Mouse (Mus musculus): ENCODE data around the gene Sh3rf3. TPM values are rescaled to one million over a fixed set of nuclear protein-coding genes. Genes with fewer than 3 reads are reported as not detected.

The Sh3rf3 gene
- polyA plus RNA-seq, 1 experiment from 2014 or later: 0.24 TPM

DNA sequence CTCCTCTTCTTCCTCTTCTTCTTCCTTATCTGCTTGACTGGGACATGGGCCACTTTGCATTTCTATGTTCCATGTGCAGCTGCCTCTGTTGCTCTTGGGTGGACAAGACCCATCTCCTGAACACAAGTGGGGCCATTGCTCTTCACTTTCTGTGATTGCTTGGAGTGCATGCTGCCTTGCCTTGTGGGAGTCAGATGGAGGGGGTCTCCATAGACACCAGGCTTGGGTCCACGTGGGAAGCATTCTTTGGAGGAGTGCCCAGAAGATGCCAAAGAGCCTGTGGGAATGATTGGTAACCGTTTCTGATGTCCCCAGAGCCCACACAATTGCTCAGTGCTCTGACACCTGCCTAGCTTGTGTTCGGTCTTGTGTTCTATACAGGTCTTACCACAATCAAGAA is 124.4 kb downstream of the Sh3rf3 start:
- peaks cover 2% of the 10 kb centered on the region for H3K4me1 ChIP-seq
- no peaks in the 10 kb centered on the region for H3K36me3 ChIP-seq
- no peak for DNase-seq (ENCODE audit: low spot score)
- no peak overlapping the region for H3K27ac ChIP-seq
- H3K27me3 ChIP-seq (ENCODE audit: low read depth, poor library complexity, severe bottlenecking): no peaks in the 10 kb centered on the region
- 74% methylated on average over 3 of the region's 3 CpGs for WGBS
- no peak overlapping the region for H3K4me3 ChIP-seq
- no peaks in the 10 kb centered on the region for H3K9me3 ChIP-seq (replicated peaks)

DNA sequence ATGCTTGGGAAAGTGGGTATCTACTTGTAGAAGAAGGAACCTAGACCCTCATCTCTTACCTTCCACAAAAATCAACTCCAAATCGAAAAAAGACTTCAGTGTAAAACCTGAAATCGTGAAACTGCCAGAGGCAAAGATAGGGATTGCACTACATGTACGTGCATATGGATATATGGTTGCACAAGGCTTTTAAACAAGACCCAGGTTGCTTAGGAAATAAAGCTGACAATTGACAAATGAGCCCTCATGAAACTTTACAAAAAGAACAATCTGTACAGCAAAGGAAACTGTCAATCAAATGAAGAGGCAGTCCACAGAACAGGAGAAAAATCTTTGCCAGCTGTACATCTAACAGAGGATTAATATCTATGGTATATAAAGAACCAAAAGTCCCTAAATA is 129.7 kb downstream of the Sh3rf3 start:
- H3K4me3 ChIP-seq: no peak overlapping the region
- DNase-seq (ENCODE audit: low spot score): no peak
- H3K9me3 ChIP-seq (replicated peaks): no peaks in the 10 kb centered on the region
- 0 out of 2 replicates have a peak, but pooled peaks cover 5% of the 10 kb centered on the region for H3K4me1 ChIP-seq
- no peak overlapping the region for H3K27ac ChIP-seq
- H3K36me3 ChIP-seq: no peaks in the 10 kb centered on the region
- WGBS: 88% methylated on average over 3 of the region's 3 CpGs
- H3K27me3 ChIP-seq (ENCODE audit: low read depth, poor library complexity, severe bottlenecking): no peaks in the 10 kb centered on the region

DNA sequence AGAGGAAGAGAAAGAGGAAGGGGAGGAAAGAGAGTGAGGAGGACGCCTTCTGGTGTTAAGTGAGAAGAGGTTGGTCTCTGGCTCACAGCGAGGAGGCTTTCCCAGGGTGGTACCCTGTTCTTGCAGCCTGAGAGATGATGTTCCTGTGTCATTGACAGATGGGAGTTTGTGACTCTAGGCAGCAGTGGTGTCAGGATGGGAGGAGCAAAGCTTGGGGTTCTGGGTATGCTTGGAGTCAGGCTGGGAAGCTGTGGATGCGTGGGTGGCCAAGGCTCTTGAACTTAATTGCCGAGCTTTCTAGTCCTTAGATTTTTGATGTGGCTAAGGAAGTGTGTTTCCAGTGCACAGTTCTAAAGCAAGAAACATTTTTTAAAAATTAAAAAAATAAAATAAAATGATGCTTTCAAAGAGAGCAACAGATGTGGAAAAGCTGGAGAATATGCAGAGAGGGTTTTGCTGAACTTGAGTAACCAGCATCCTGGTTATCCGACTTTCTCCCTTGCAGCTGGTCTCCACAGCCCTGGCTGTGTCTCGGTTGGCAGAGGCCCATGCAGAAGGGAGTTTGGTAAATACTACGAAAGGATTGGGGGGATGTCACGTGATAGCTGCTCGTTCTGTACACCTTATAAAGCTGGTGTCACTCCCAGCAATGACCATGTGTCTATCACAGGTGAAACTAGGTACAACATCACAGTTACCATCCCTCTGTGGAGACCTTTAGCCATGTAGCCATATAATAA is 130.7 kb downstream of the Sh3rf3 start:
- H3K36me3 ChIP-seq: no peaks in the 10 kb centered on the region
- 0 out of 2 replicates have a peak, but pooled peaks cover 5% of the 10 kb centered on the region for H3K4me1 ChIP-seq
- WGBS: 76% methylated on average over 9 of the region's 9 CpGs
- peak; percentile 14 for DNase-seq (ENCODE audit: low spot score)
- H3K9me3 ChIP-seq (replicated peaks): no peaks in the 10 kb centered on the region
- no peak overlapping the region for H3K4me3 ChIP-seq
- no peak overlapping the region for H3K27ac ChIP-seq
- no peaks in the 10 kb centered on the region for H3K27me3 ChIP-seq (ENCODE audit: low read depth, poor library complexity, severe bottlenecking)

DNA sequence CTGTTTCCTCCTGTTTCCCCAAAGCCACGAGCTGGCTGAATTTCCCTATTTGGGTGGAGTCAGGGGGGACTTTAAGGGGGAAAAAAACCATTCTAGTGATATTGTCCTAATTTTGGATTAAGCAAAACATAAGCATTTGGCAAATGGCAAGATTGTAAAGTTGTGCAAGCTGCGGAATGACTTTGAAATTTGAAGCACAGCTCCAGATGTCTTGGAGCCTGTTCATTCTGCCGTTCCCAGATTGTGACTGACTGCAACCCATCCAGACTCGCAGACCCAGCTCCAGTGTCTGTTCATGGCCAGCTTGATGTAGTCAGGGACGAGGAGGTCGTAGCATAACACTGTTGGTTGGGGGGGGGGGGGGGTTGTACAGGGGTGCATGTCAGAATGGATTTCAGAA is 131.8 kb downstream of the Sh3rf3 start:
- no peaks in the 10 kb centered on the region for H3K27me3 ChIP-seq (ENCODE audit: low read depth, poor library complexity, severe bottlenecking)
- peak; percentile 15 for DNase-seq (ENCODE audit: low spot score)
- no peaks in the 10 kb centered on the region for H3K36me3 ChIP-seq

GRCm38 (mm10) chr10:58949770-58950638 is 136.8 kb downstream of the Sh3rf3 start:
- Histone ChIP-seq H3K4me3 (no peak overlapping the region), H3K4me1 (peaks cover 14% of the 10 kb centered on the region), H3K27me3 (ENCODE audit: low read depth, poor library complexity, severe bottlenecking) (no peaks in the 10 kb centered on the region), H3K27ac (no peak overlapping the region), H3K9me3 (replicated peaks) (no peaks in the 10 kb centered on the region), H3K36me3 (no peaks in the 10 kb centered on the region)
- DNase-seq (ENCODE audit: low spot score): peak; percentile 29
- 40% methylated on average over 11 of the region's 11 CpGs for WGBS

More for the DNA sequence above, 131.8 kb downstream of the Sh3rf3 start:
- Histone ChIP-seq H3K9me3 (replicated peaks) (no peaks in the 10 kb centered on the region), H3K27ac (no peak overlapping the region), H3K4me3 (no peak overlapping the region), H3K4me1 (peaks cover 11% of the 10 kb centered on the region)
- 71% methylated on average over 6 of the region's 6 CpGs for WGBS

DNA sequence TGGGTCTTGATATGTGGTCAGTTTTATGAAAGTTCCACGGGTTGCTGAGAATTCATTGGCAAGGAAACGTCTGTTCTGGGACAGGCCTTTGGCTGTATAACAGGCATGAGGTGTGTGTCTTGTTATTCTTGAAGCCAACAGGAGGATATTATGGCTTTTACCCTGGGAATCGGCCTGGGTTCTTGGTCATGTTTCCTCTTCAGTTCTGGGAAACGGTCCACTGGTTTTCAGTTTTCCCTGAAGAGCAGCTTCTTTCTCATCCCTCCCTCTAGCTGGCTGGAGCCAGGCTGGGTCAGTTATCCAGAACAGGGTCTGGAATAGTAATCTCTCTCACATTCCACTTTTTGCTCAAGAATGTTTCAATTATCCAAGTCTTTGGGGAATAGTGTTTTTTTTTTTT is 147.0 kb downstream of the Sh3rf3 start:
- Histone ChIP-seq H3K4me1 (no peaks in the 10 kb centered on the region), H3K4me3 (no peak overlapping the region), H3K27ac (no peak overlapping the region), H3K36me3 (no peaks in the 10 kb centered on the region), H3K9me3 (replicated peaks) (no peaks in the 10 kb centered on the region), H3K27me3 (ENCODE audit: low read depth, poor library complexity, severe bottlenecking) (no peaks in the 10 kb centered on the region)
- 85% methylated on average over 4 of the region's 4 CpGs for WGBS
- no peak for DNase-seq (ENCODE audit: low spot score)

- no peaks in the 10 kb centered on the region for H3K9me3 ChIP-seq (replicated peaks)
- H3K27me3 ChIP-seq (ENCODE audit: low read depth, poor library complexity, severe bottlenecking): no peaks in the 10 kb centered on the region
- H3K4me3 ChIP-seq: no peak overlapping the region
- no peak for DNase-seq (ENCODE audit: low spot score)
- H3K36me3 ChIP-seq: no peaks in the 10 kb centered on the region
- H3K4me1 ChIP-seq: no peaks in the 10 kb centered on the region
- 86% methylated on average over 4 of the region's 4 CpGs for WGBS
- no peak overlapping the region for H3K27ac ChIP-seq
Observed at GRCm38 (mm10) chr10:58968236-58968635, 155.1 kb downstream of the Sh3rf3 start.

- H3K4me3 ChIP-seq: no peak overlapping the region
- no peaks in the 10 kb centered on the region for H3K9me3 ChIP-seq (replicated peaks)
- DNase-seq (ENCODE audit: low spot score): no peak
- H3K27me3 ChIP-seq (ENCODE audit: low read depth, poor library complexity, severe bottlenecking): no peaks in the 10 kb centered on the region
- H3K36me3 ChIP-seq: no peaks in the 10 kb centered on the region
- H3K4me1 ChIP-seq: no peaks in the 10 kb centered on the region
- 93% methylated on average over 5 of the region's 5 CpGs for WGBS
- H3K27ac ChIP-seq: no peak overlapping the region
Observed at GRCm38 (mm10) chr10:58969351-58969750, 156.2 kb downstream of the Sh3rf3 start.

GRCm38 (mm10) chr10:58972115-58972514 is 159.0 kb downstream of the Sh3rf3 start:
- no peaks in the 10 kb centered on the region for H3K9me3 ChIP-seq (replicated peaks)
- WGBS: 90% methylated on average over 1 of the region's 1 CpGs
- no peak overlapping the region for H3K27ac ChIP-seq
- no peaks in the 10 kb centered on the region for H3K27me3 ChIP-seq (ENCODE audit: low read depth, poor library complexity, severe bottlenecking)
- H3K4me3 ChIP-seq: no peak overlapping the region
- H3K36me3 ChIP-seq: no peaks in the 10 kb centered on the region
- no peak for DNase-seq (ENCODE audit: low spot score)
- no peaks in the 10 kb centered on the region for H3K4me1 ChIP-seq

- no peaks in the 10 kb centered on the region for H3K9me3 ChIP-seq (replicated peaks)
- H3K36me3 ChIP-seq: no peaks in the 10 kb centered on the region
- H3K4me3 ChIP-seq: no peak overlapping the region
- H3K27me3 ChIP-seq (ENCODE audit: low read depth, poor library complexity, severe bottlenecking): no peaks in the 10 kb centered on the region
- DNase-seq (ENCODE audit: low spot score): no peak
- H3K27ac ChIP-seq: no peak overlapping the region
- H3K4me1 ChIP-seq: no peaks in the 10 kb centered on the region
- WGBS: 88% methylated on average over 5 of the region's 5 CpGs
Observed at GRCm38 (mm10) chr10:58974138-58974537, 161.0 kb downstream of the Sh3rf3 start.

DNA sequence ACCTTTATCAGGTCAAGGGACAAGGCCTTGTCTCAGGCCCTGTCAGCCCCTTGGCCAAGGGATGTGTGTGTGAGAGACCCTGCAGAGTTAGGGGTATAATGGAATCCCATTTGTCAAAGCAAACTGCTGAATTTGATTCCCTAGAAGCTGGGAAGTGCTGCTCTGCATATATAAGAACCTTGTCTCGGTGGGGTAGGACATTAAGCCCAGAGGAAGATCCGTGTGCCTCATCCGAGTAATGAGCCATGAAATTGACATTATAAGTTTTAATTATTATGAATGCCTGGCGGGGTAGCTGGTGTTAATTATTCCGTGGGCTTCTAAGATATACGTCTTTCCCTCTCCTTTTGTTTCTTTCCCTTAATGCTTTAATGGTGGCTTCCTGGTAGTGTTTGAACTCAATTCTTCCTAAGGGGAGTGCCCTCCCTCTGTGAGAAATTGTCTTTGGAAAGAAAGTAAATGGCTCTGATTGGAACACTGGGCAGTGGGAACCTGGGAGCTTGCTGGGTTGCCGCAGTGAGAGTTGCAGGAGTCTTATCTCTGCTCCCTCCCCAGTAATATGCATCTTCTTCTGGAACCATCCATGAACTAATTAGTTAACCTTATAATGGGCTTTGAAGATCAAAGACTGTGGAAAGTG is 166.3 kb downstream of the Sh3rf3 start:
- WGBS: 57% methylated on average over 7 of the region's 7 CpGs
- H3K9me3 ChIP-seq (replicated peaks): no peaks in the 10 kb centered on the region
- no peak for DNase-seq (ENCODE audit: low spot score)
- H3K27ac ChIP-seq: no peak overlapping the region
- H3K4me1 ChIP-seq: no peaks in the 10 kb centered on the region
- H3K4me3 ChIP-seq: no peak overlapping the region
- H3K36me3 ChIP-seq: no peaks in the 10 kb centered on the region
- no peaks in the 10 kb centered on the region for H3K27me3 ChIP-seq (ENCODE audit: low read depth, poor library complexity, severe bottlenecking)

DNA sequence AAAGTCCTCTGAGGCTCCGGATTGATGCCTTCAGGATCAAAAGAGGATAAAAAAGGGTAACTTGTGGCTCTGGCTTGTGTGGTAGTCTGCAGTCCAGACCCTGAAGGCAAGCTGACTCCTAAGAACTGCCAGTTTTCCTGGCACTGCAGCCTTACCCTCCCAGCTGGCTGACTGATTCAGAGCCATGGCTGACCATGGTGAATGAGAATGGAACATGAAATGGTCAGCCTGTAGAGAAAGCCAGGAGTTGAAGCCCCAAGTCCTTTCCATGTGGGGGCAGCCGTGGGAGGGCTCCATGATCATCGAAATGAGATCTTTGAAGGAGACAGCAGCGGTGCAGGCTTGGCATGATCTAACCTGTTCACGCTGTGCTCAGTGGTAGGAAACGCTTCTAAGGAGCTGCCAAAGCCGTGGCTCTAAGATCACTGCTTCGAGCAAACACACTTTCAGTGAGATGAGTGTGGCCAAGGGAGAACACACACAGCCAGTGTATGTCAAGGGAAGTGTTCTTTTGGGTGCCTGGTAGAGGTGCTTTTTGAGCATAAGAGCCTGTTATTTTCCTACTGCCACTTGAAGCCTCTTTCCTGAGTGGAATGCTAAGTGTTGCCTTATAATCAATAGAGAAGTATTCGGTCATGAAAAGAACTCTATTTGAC is 168.6 kb downstream of the Sh3rf3 start:
- H3K4me3 ChIP-seq: no peak overlapping the region
- DNase-seq (ENCODE audit: low spot score): no peak
- H3K36me3 ChIP-seq: no peaks in the 10 kb centered on the region
- H3K4me1 ChIP-seq: no peaks in the 10 kb centered on the region
- H3K27ac ChIP-seq: no peak overlapping the region
- no peaks in the 10 kb centered on the region for H3K9me3 ChIP-seq (replicated peaks)
- WGBS: 91% methylated on average over 9 of the region's 9 CpGs
- no peaks in the 10 kb centered on the region for H3K27me3 ChIP-seq (ENCODE audit: low read depth, poor library complexity, severe bottlenecking)

Data from limb, embryonic 10.5 days (tissue).